Mouse (Mus musculus) layer of hippocampus, adult 9-11 months (tissue): ENCODE measurements around the gene Pck1.
"Not testable (repeated sequence)": the region's sequence is repeated elsewhere in the genome, so short reads cannot be mapped to it uniquely, and the experiment has no call there.

Source experiments
- DNase-seq: peaks from one replicate; pipeline ENCODE4 v3.0.0; 2022

The Pck1 gene

GRCm38 (mm10) chr2:173152436-173153151 is at the start of gene Pck1:
Gene Pck1, plus strand, starts transcription at chr2:173153048.
- DNase-seq = no peak

DNA sequence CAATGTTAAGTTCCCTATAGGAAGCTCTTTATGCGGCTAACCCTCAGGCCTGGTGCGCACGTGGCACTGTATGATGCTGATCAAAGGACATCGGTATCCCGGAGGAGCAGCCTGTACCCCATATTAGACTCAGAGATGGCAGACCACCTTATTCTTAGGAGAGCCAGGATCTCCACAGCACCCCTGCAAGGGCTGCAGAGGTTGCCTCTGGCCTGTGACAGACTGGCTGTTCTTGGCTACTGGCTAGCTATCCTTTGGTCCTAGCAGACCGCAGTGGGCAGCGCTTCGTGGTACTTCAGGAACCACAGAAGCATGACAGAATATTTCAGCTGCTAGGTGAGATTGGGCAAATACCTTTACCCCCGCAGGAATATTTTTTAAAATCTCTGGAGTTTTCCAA is 46.4 kb upstream of the Pck1 start:
- DNase-seq = no peak

DNA sequence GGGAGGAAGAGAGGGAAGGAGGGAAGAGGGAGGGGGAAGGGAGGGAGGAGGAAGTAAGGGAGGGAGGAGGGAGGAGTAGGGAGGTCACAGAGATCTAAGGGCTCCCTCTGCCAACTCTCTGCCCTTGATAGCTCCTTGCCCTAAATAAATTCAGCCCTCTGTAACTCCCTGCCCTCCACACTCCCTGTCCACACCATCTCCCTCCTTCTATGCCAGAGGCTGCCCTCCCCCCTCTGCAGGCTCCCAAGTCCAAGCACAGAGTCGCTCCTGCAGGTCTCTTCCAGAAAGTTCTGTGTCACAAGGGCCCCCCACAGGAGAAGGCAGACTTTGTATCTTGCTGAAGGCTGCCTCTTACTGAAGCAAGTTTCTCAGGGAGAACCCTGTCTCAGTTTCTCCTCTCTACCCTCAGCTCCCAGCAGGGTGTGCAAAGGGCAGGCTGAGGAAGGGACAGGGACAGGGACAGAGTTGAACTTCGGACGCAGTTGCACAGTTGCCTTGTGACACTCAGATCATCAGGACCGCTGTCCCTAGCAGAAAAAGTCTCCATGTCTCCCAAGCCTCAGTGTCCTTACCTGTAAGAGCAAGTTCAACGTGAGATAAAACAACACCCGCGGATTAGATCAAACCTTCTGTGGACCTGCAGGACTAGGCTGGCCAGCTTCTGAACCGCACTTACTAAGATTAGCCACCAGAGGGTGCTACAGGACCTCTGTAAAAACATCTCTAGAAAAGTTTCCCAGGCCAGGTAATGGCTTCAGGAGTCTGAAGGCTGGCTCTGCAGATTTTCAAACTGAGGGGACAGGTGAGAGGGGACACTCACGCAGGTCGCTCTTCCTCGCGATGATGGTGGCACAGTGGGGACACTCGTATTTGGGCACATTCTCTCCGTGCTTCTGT is 45.7 kb upstream of the Pck1 start:
- peak; percentile 47 for DNase-seq

GRCm38 (mm10) chr2:173108509-173109190 is 44.2 kb upstream of the Pck1 start:
- no peak for DNase-seq

DNA sequence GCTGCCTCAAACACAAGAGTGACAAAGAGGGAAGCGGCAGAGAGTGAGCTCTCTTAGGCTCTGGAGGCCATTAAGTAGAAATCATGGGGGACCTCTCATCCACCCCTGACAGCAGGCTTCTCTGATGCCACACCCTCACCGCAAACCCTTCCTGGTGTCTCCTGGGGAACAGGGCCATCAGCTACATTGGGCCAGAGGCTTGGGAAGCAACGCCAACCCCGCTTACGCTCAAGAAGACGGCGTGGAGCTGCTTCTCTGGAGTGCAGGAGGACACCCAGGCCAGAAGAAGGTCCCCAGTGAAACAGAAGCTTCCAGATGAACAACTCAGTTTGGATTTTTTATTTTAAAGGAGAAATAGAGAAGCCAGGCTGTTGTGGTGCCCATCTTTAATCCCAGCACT is 43.3 kb upstream of the Pck1 start:
- DNase-seq = no peak

- no peak for DNase-seq
These were observed 42.3 kb upstream of the Pck1 start for GRCm38 (mm10) chr2:173110571-173110970.

DNA sequence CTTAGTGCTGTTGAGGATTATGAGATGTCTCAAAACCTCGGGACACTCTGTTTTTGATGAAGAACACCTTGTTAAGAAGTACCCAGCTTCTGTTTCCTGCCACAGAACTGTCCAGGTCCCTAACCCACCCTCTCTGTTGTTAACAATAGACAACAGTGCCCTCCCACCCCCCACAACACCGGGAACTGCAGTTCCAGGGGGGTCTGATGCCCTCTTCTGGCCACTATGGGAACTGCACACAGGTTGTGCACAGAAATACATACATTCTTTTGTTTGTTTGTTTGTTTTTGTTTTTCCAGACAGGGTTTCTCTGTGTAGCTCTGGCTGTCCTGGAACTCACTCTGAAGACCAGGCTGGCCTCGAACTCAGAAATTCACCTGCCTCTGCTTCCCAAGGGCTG is 39.1 kb upstream of the Pck1 start:
- DNase-seq = not testable (repeated sequence)

DNA sequence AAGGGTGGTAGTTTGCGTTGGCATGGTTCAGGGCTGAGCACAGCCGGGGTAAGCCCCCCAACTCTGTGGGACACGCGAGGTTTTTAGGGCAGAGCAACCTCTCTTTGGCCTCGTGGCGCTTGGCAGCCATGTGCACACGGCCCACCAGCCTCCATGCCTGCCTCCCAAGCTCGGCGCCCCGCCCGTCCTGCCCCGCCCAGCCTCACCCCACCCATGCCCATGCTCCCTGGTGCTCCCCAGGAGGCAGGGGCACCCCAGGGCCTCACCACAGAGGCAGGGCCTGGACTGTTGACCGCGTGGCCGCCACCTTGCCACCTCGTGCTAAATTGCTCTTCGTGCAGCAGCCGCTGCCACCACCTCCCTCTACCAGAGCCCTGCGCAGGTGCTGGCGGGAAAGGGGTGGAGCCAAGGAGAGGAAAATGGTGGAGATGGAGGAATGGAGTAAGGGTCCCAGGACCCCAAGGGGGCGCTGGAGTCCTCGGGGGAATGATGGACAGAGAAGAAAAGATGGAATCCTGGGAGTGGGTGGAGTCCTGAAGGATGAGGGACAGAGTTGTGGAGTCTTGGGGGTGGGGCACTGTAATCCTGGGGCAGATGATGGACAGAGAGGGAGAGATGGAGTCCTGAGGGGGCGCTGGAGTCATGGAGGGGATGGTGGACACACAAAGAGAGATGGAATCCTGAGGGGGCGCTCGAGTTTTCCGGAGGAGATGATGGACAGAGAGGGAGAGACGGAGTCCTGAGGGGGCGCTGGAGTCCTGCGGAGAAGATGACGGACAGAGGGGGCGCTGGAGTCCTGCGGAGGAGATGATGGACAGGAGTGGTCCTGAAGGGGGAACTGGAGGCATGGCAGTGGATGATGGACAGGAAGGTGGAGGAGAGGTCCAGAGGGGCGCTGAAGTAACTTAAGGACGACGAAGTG is 33.6 kb upstream of the Pck1 start, which contains the start of gene Ctcfl:
TSS of gene Ctcfl (minus strand) at position 503 of the 922 bp plus-strand sequence.
- DNase-seq = no peak

DNA sequence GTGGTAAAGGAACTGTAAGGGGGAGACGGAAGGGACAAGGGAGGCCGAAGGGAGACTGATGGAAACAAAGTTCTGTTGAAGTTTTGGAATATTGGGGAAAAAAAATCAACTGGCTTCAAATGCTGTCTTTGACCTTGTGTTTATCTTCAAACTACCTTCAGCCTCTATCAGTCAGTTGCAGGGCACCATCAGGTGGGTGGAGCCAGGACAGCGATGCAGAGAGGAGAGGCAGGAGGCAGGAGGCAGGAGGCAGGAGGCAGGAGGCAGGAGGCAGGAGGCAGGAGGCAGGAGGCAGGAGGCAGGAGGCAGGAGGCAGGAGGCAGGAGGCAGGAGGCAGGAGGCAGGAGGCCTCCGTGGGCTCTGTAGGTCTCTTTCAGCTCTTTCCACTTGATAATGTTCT is 32.7 kb upstream of the Pck1 start:
- DNase-seq = not testable (repeated sequence)

- DNase-seq = no peak
These were observed 28.7 kb upstream of the Pck1 start for GRCm38 (mm10) chr2:173124022-173124735.

- DNase-seq = no peak
These were observed 26.5 kb upstream of the Pck1 start for GRCm38 (mm10) chr2:173126386-173126785.

DNA sequence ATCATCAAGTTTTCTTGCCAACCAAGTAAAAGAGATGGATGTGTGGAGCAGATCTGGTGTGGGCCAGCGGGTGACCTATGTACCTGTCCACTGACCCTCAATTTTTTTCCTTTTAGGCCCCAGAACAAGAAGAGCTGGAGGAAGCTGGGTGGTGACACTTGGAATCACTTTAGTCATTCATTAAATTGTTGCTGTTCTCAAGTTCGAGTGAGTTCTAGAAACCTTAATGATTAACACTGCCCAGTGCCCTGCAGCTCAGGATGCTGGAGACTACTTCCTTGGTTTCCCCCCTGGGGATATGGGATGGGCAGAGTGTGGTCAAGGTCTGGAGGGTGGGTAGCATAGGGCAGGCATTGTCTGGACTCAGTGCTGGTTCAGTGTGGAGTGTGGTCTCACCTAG is 23.7 kb upstream of the Pck1 start:
- no peak for DNase-seq

DNA sequence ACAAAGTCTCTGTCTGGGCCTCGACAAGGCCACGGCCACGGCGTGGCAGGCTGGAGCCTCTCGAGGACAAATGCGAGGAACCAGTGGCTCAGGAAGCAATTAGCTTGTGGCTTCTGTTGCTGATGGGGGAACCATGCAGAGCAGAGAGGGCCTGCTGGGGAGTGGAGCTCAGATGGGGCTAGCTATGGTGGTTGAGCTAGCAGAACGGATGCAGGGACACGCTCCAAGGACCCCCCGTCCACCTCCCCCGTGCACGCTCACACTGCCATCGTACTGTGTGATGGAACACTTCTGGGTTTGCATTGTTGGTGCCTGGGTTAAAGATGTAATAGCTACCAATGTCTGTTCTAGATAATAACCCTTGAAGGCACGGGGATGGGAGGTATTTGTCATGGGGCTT is 20.6 kb upstream of the Pck1 start:
- DNase-seq = no peak

- no peak for DNase-seq
These were observed 20.0 kb upstream of the Pck1 start for GRCm38 (mm10) chr2:173132794-173133300.

DNA sequence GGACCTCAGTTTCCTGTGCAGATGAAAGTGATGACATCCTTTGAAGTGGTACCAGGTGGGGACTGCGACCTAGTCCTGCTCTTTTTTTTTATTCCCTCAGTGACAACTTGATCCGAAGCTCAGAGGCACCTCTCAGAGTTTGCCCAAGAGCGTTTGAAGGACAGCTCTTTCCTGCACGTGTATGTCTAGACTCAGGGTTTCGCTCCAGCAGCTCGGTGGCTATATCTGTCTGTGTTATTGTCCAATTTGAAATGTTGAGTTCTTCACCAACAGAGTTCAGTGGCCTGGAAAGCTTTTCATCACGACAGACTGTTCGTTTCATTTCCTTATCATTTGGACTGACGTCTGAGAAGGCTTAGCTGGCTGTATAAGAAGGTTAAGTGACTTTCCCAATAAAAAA is 18.2 kb upstream of the Pck1 start:
- DNase-seq = no peak

DNA sequence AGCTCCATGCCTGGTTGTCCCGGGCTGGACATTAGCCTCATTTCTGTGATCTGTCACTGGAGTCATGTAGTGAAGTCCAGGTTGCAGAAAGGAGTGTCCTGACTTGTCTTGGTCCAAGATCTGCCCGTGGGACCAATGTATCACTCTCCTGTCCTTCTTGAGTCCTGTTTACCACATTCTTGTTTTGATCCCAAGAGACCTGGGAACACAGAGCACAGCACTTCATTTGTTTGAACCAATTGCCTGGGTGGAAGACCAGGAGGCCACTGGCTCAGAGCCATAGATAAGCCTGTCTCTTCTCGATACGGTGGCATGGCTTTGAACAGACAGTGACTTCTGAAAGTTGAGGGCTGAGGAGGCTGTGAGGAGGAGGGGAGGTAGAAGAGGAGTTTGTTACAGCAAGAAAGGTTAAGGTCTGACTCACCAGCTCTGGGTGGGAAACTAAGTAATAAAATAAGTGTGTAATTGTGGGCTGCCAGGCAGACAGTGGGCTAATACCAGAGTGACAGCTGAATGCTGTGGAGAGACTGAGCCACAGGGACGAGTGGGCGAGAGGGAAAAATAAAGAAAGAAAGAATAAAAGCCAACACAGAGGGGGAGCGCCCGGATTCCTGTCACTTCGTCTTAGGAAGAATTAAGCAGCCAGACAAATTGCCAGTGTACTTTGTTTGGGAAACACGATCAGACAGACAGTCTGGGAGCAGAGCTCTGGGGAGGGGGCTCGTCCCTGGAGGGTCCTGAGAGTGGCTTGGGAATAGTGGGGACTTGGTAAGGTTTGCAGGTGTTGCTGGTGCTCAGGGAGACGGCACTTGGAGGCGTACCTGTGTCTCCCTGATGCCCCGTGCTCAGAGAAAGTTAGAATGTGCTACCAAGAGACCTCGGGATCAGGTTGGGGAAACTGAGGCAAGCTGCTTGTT is 14.3 kb upstream of the Pck1 start:
- peak; percentile 22 for DNase-seq

DNA sequence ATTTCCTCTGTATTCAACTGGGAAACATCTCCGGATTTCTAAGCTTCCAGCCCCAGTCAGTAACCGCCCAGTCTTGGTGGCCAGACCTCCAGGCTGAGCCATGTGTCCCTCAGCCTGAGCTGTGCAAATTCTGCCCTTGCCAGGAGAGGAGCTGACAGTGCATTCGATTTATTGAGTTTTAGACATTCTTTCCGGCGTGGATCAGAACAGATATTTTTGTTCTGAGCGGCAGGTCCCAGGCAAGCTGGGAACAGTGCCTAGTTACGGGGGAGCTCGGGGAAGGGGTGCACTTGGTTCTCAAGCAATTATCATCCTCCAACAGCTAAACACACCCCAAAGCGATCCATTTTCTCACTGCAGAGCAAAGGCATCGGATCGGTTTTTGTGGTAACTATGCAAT is 9.2 kb upstream of the Pck1 start:
- peak; percentile 17 for DNase-seq

- DNase-seq = no peak
These were observed 7.0 kb upstream of the Pck1 start for GRCm38 (mm10) chr2:173145808-173146207.

DNA sequence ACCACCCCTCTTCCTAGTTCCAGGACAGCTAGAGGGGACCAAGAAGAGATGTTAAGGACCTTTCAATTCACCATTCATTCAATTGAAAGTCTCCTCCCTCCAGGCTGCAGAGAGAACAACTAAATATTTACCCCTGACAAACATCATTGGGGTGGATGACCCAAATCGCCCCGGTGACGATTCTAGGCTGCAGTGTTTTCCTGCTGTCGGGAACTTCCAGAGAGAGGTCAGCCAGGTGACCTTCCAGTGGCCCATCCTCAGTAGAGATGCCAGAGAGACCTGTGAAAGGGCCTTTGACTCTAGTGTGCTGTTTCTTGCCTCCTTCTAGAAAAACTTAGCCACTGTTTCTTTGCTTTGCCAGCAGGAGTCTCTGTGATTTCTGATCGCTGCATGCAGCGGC is 6.1 kb upstream of the Pck1 start:
- no peak for DNase-seq

DNA sequence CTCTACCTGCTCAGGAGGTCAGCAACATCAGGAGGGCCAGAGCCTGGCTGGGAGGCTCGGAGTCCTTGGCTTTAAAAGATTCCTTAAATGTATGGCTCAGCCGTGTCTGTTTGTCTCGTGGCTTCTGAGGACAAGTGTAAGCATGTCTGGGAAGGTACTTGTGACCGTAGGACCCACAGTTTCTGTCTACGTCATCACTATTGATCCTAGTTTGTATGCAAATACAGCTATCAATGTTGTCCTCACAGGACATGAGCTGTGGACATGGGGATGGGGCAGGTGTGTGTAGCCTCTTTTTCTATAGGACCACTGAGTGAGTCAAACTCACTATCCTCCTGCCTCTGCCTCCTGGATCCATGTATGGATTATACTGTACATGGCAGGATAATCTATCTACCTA is 4.8 kb upstream of the Pck1 start:
- no peak for DNase-seq
